In genomic region chr12:12062215-12062614, GRCm38 (mm10) we compare ENCODE assay signal across 24 mouse cellular contexts.
"Had no signal": no experiment of that assay in that cellular context is flagged by ENCODE, and none has a peak within 500 bp of the region (broad histone marks: within the 10 kb centered on the region; RNA-seq: fewer than 3 reads in every experiment).

No protein-coding gene starts in this region.

- H3K4me3 ChIP-seq: gastrocnemius, adult 2 months; heart, embryonic 10.5 days; heart, embryonic 12.5 days; hindbrain, embryonic 13.5 days; hindbrain, embryonic 15.5 days; kidney, embryonic 15.5 days; limb, embryonic 13.5 days; limb, embryonic 15.5 days had no signal

- H3K4me2 ChIP-seq: heart, embryonic 12.5 days; hindbrain, embryonic 13.5 days; hindbrain, embryonic 15.5 days; kidney, embryonic 15.5 days; limb, embryonic 13.5 days; limb, embryonic 15.5 days had no signal

- H3K9ac ChIP-seq: heart, embryonic 12.5 days; hindbrain, embryonic 13.5 days; hindbrain, embryonic 15.5 days; kidney, embryonic 15.5 days; limb, embryonic 13.5 days; limb, embryonic 15.5 days had no signal

- DNase-seq: gastrocnemius, adult 2 months; gastrocnemius, postnatal 14 days; gastrocnemius, postnatal 36 days; heart, adult 18-20 months; heart, postnatal 10 days; heart, postnatal 36 days; kidney, adult 11 months; kidney, adult 2 months; kidney, adult 9 months; kidney, postnatal 14 days; kidney, postnatal 36 days; layer of hippocampus, adult 9-11 months; layer of hippocampus, postnatal 36 days; left cerebral cortex, postnatal 4 days had no signal

- H3K9me3 ChIP-seq: heart, embryonic 10.5 days; heart, embryonic 12.5 days; hindbrain, embryonic 13.5 days; hindbrain, embryonic 15.5 days; kidney, embryonic 15.5 days; limb, embryonic 13.5 days; limb, embryonic 15.5 days had no signal

- H3K36me3 ChIP-seq: heart, embryonic 10.5 days; heart, embryonic 12.5 days; hindbrain, embryonic 13.5 days; hindbrain, embryonic 15.5 days; kidney, embryonic 15.5 days; limb, embryonic 13.5 days; limb, embryonic 15.5 days had no signal

- H3K27me3 ChIP-seq: heart, embryonic 12.5 days; hindbrain, embryonic 13.5 days; hindbrain, embryonic 15.5 days; kidney, embryonic 15.5 days; limb, embryonic 13.5 days; limb, embryonic 15.5 days had no signal

- H3K27ac ChIP-seq: gastrocnemius, adult 2 months; heart, embryonic 10.5 days; hindbrain, embryonic 13.5 days; hindbrain, embryonic 15.5 days; hindbrain, postnatal 0 days; kidney, embryonic 15.5 days; kidney, postnatal 0 days; limb, embryonic 13.5 days; limb, embryonic 15.5 days had no signal

- H3K4me1 ChIP-seq: heart, embryonic 10.5 days; heart, embryonic 12.5 days; hindbrain, embryonic 15.5 days; kidney, embryonic 15.5 days; limb, embryonic 13.5 days; limb, embryonic 15.5 days had no signal

- ATAC-seq: hindbrain, postnatal 0 days; intestine, embryonic 16.5 days had no signal
